Mouse (Mus musculus) hindbrain, embryonic 12.5 days (tissue): ENCODE results near the gene Clcnkb. TPM values are rescaled to one million over a fixed set of nuclear protein-coding genes. Genes with fewer than 3 reads are reported as not detected.

Source experiments
- ATAC-seq: fragments of 200-750 bp; cut with Nextera tagmentation; 2 replicates; pipeline ENCODE4 v1.8.0; 2017; ENCODE audit warnings: moderate TSS enrichment; ENCODE audit not compliant: low FRiP score
- H3K27ac ChIP-seq: fragments of 300-500 bp; sonication (generic); 2 replicates; pipeline ENCODE4 v1.5.1; 2016; ENCODE audit warnings: mild to moderate bottlenecking
- H3K27me3 ChIP-seq: fragments of 300-500 bp; sonication (generic); 2 replicates; pipeline ENCODE4 v1.6.1; 2016; ENCODE audit warnings: mild to moderate bottlenecking
- H3K36me3 ChIP-seq: fragments of 300-500 bp; sonication (generic); 2 replicates; pipeline ENCODE4 v1.6.1; 2016; ENCODE audit warnings: mild to moderate bottlenecking
- H3K4me1 ChIP-seq: fragments of 300-500 bp; sonication (generic); 2 replicates; pipeline ENCODE4 v1.6.1; 2016
- H3K4me2 ChIP-seq: fragments of 300-500 bp; sonication (generic); replicated peaks from 2 replicates; pipeline ENCODE4 v1.6.1; 2016; ENCODE audit warnings: mild to moderate bottlenecking
- H3K4me3 ChIP-seq: fragments of 300-500 bp; sonication (generic); 2 replicates; pipeline ENCODE4 v1.5.1; 2016; ENCODE audit warnings: mild to moderate bottlenecking
- H3K9ac ChIP-seq: fragments of 300-500 bp; sonication (generic); 2 replicates; pipeline ENCODE4 v1.6.1; 2016; ENCODE audit warnings: mild to moderate bottlenecking, moderate library complexity
- H3K9me3 ChIP-seq: fragments of 300-500 bp; sonication (generic); replicated peaks from 2 replicates; pipeline ENCODE4 v1.6.1; 2016; ENCODE audit warnings: mild to moderate bottlenecking
- WGBS: fragments of 180-500 bp; shearing (Covaris S2); methylation state at CpG from one replicate; pipeline ENCODE4 v1.1.7; 2016; 5-methylcytosine and 5-hydroxymethylcytosine counted together
- polyA plus RNA-seq: library from polyadenylated mRNA; unstranded; fragments of >200 nt; fragmentation: Nextera tagmentation; extraction: Ambion mirVana; gene quantifications from 2 replicates; pipeline ENCODE4 v1.2.1, GENCODE M21; 2016

Clcnkb gene
- polyA plus RNA-seq, 1 experiment from 2014 or later, result not detected

DNA sequence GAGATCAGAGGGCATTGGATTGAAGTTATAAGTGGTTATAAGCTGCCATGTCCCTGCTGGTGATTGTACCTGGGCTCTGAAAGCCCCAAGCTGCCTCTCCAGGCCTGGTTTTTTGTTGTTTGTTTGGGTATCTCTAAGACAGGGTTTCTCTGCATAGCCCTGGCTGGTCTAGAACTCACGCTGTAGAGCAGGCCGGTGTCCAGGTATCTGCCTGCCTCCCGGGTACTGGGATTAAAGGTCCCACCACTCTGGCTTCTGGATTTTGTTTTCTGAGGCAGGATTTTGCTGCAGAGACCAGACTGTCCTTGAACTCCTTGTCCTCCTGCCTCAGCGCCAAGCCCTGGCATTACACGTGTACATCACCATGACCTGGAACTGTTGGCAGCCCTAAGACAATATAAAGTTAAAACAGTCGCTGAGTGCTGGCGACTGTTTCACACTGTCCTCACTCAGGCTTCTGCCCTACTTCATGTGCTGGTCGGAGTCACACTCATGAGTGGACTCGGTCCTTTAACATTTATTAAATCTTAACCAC, 36.2 kb upstream of the Clcnkb start:
- Histone ChIP-seq H3K4me2 (no peak overlapping the region), H3K27ac (no peak overlapping the region), H3K27me3 (no peaks in the 10 kb centered on the region), H3K36me3 (peaks cover 75% of the 10 kb centered on the region), H3K9ac (no peak overlapping the region), H3K4me3 (no peak overlapping the region), H3K4me1 (peaks cover 11% of the 10 kb centered on the region), H3K9me3 (no peaks in the 10 kb centered on the region)
- no peak for ATAC-seq
- 95% methylated on average over 9 of the region's 9 CpGs for WGBS

GRCm38 (mm10) chr4:141451251-141451650, 35.4 kb upstream of the Clcnkb start:
- 82% methylated on average over 2 of the region's 2 CpGs for WGBS

GRCm38 (mm10) chr4:141446211-141446610, 30.4 kb upstream of the Clcnkb start:
- no peaks in the 10 kb centered on the region for H3K9me3 ChIP-seq
- H3K27ac ChIP-seq, result no peak overlapping the region
- no peak overlapping the region for H3K4me3 ChIP-seq
- H3K4me1 ChIP-seq, result peaks cover 20% of the 10 kb centered on the region
- H3K9ac ChIP-seq, result no peak overlapping the region
- no peak overlapping the region for H3K4me2 ChIP-seq
- H3K36me3 ChIP-seq, result peaks cover 39% of the 10 kb centered on the region
- no peaks in the 10 kb centered on the region for H3K27me3 ChIP-seq
- 74% methylated on average over 7 of the region's 7 CpGs for WGBS
- ATAC-seq, result no peak

More at GRCm38 (mm10) chr4:141451251-141451650, 35.4 kb upstream of the Clcnkb start:
- no peak overlapping the region for H3K27ac ChIP-seq
- H3K4me2 ChIP-seq, result no peak overlapping the region
- ATAC-seq, result no peak
- no peak overlapping the region for H3K9ac ChIP-seq
- no peaks in the 10 kb centered on the region for H3K27me3 ChIP-seq
- H3K4me1 ChIP-seq, result peaks cover 15% of the 10 kb centered on the region
- peaks cover 76% of the 10 kb centered on the region for H3K36me3 ChIP-seq
- no peak overlapping the region for H3K4me3 ChIP-seq
- no peaks in the 10 kb centered on the region for H3K9me3 ChIP-seq

DNA sequence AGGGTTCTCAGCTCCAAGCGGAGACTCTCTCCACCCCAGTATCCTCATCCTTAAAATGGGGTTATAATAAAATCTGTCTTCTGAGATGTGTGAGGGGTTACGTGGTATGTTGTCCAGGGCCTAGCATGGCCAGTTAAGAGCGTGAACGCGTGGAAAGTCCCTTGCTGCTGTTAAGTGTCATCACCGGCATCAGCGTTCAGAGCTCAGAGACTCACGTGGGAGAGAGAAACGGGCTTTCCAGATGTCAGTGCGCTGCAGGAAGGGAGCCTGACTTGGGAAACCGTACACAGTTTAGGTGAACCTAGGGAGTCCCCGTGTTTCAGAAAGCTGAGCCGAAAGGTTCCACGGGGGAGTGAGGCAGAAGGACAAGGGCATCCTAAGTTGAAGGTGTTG, 29.5 kb upstream of the Clcnkb start:
- WGBS, result 17% methylated on average over 14 of the region's 14 CpGs
- H3K27ac ChIP-seq, result peak overlapping the region; percentile 84
- no peak for ATAC-seq

GRCm38 (mm10) chr4:141444451-141445327, 28.9 kb upstream of the Clcnkb start, which contains the start of gene Zbtb17:
Gene Zbtb17 (plus strand): TSS chr4:141444654.
- H3K9ac ChIP-seq, result peak within 1 kb of the TSS; percentile 98
- H3K36me3 ChIP-seq, result peaks cover 29% of the 10 kb centered on the region
- ATAC-seq, result peak; percentile 91
- peak within 1 kb of the TSS; percentile 86 for H3K4me2 ChIP-seq
- peaks cover 20% of the 10 kb centered on the region for H3K4me1 ChIP-seq
- WGBS, result under 1% methylated on average over 84 of the region's 102 CpGs
- H3K27me3 ChIP-seq, result no peaks in the 10 kb centered on the region
- peak within 1 kb of the TSS; percentile 84 for H3K27ac ChIP-seq
- H3K4me3 ChIP-seq, result peak within 1 kb of the TSS; percentile 100
- no peaks in the 10 kb centered on the region for H3K9me3 ChIP-seq

More for the DNA sequence above, 29.5 kb upstream of the Clcnkb start:
- H3K9ac ChIP-seq, result peak overlapping the region; percentile 98
- no peaks in the 10 kb centered on the region for H3K27me3 ChIP-seq
- peaks cover 20% of the 10 kb centered on the region for H3K4me1 ChIP-seq
- peak overlapping the region; percentile 100 for H3K4me3 ChIP-seq
- H3K4me2 ChIP-seq, result peak overlapping the region; percentile 86
- no peaks in the 10 kb centered on the region for H3K9me3 ChIP-seq
- H3K36me3 ChIP-seq, result peaks cover 36% of the 10 kb centered on the region

DNA sequence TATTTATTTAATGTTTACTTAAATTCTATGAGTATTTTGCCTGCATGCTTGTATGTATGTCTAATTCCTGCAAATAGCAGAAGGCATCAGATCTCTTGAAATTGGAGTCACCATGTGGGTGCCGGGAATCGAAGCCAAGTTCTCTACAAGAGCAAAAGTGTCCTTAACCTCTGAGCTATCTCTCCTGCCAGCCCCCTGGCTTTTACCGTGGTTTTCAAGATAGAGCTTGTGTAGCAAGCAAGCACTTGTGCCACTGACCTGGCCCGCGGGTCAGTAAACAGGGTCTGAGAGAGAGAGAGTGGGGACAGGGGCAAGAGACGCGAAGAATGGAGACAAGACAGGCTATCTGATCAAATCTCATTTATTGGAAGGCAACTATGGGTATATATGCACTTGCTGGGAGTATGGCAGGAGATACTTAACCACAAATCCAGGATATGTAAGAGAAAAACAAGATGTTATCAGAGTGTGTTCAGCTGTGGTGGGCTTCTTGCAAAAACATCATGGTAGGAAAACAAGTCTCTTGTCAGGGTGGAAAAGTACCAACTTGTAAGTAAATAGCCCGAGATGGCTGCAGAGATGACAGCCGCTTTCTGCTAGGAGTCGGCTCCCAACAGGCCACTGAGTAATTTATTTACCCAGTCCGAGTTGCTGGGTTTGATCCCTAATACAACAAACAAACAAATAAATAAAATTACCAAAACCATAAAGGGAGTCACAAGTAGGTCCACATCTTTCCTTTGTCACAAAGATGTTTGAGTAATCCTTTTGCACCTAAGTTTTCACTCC, 28.0 kb upstream of the Clcnkb start:
- peaks cover 21% of the 10 kb centered on the region for H3K36me3 ChIP-seq
- WGBS, result 51% methylated on average over 11 of the region's 11 CpGs
- no peaks in the 10 kb centered on the region for H3K9me3 ChIP-seq
- no peaks in the 10 kb centered on the region for H3K27me3 ChIP-seq
- peak; percentile 43; the same call in 1 of the 2 replicates for ATAC-seq
- no peak overlapping the region for H3K27ac ChIP-seq
- H3K4me3 ChIP-seq, result peak overlapping the region; percentile 100
- peak overlapping the region; percentile 86 for H3K4me2 ChIP-seq
- peak overlapping the region; percentile 98 for H3K9ac ChIP-seq
- peaks cover 20% of the 10 kb centered on the region for H3K4me1 ChIP-seq

DNA sequence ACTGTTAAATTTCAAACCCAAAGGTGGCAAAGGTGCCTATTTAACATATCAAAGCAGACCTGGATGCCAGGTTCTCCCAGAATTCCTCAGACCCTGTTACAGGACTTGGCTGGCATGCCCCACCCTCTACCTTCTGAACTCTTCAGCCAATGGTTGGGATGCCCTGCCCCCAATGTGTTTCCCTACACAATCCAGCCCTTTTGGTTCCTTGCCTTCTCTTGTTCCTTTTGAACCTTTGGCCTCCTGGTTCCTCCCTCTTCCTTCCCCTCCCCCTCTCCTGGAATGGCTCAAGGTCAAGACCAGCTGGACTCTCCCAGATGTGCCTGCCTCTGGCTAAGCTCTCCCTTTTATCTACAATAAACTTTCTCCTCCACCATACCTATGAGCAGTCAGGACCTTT, 25.1 kb upstream of the Clcnkb start:
- Histone ChIP-seq H3K4me3 (no peak overlapping the region), H3K9ac (no peak overlapping the region), H3K9me3 (no peaks in the 10 kb centered on the region), H3K27ac (no peak overlapping the region), H3K4me2 (no peak overlapping the region), H3K4me1 (peaks cover 14% of the 10 kb centered on the region), H3K36me3 (no peaks in the 10 kb centered on the region), H3K27me3 (no peaks in the 10 kb centered on the region)
- ATAC-seq, result no peak

DNA sequence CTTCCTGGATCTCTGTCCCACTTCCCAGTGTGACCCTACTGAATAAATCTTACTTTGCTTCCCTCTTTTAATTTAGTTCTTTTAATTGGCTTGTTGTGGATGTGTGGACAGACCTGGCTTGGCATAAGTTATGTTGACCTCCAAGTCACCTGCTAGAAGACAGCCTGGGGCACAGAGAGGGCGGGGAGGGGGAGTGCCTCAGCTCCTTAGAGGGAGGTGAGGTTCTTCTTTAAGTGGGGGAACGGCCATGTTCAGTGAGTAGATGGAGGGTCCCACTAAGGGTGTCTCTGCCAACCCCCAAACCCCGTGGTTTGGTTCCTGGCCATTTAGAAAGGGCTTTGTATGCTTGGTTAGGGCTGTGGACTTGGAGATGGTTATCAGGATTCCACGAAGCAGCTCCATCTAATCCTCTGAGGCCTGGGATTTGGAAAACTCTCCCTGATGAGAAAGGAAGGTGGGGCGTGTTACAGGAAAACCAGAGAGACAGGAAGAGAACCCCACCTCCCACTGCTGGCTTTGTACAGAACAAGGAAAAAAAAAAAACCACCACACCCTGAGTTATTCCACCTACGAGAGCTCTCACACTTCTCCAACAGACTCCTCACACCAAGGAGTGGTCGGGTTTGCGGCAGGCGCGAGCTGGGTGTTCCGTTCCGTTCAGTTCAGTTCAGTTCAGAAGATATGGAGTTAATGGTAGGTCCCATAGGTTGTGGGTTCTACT, 23.4 kb upstream of the Clcnkb start:
- H3K4me2 ChIP-seq, result no peak overlapping the region

DNA sequence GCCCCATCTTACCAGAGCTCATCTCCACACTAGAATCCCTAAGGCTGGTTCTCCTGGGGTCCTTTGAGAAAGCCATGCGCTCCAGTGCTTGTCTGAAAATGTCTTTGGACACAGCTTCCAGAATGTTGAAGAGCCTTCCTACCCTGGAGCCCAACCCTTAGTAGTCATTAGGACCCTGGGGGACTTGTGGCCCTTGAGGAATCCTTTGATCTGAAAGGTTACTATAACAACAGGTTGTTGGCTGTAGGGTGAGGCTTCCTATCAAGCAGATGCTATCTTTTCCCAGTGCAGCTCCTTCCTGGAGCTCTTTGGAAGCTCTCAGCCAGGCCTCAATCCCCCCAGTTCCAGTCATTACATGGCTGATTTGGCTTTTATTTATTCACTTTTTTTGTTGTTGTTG, 20.2 kb upstream of the Clcnkb start, which contains the start of gene Srarp:
Gene Srarp (minus strand): TSS at position 132 of the 400 bp plus-strand sequence.
- H3K27ac ChIP-seq, result no peak within 1 kb of the TSS
- H3K36me3 ChIP-seq, result no peaks in the 10 kb centered on the region
- H3K27me3 ChIP-seq, result 0 out of 2 replicates have a peak, but pooled peaks cover 4% of the 10 kb centered on the region
- no peak for ATAC-seq
- no peak within 1 kb of the TSS for H3K9ac ChIP-seq
- H3K4me3 ChIP-seq, result no peak within 1 kb of the TSS
- H3K9me3 ChIP-seq, result no peaks in the 10 kb centered on the region
- H3K4me2 ChIP-seq, result no peak within 1 kb of the TSS
- 93% methylated on average over 1 of the region's 1 CpGs for WGBS
- no peaks in the 10 kb centered on the region for H3K4me1 ChIP-seq

More for the DNA sequence above, 23.4 kb upstream of the Clcnkb start:
- H3K27me3 ChIP-seq, result no peaks in the 10 kb centered on the region
- no peaks in the 10 kb centered on the region for H3K9me3 ChIP-seq
- H3K9ac ChIP-seq, result no peak overlapping the region
- ATAC-seq, result no peak
- no peak overlapping the region for H3K4me3 ChIP-seq
- H3K4me1 ChIP-seq, result peaks cover 6% of the 10 kb centered on the region; the same call in 1 of the 2 replicates
- H3K36me3 ChIP-seq, result no peaks in the 10 kb centered on the region
- 84% methylated on average over 12 of the region's 12 CpGs for WGBS
- no peak overlapping the region for H3K27ac ChIP-seq

DNA sequence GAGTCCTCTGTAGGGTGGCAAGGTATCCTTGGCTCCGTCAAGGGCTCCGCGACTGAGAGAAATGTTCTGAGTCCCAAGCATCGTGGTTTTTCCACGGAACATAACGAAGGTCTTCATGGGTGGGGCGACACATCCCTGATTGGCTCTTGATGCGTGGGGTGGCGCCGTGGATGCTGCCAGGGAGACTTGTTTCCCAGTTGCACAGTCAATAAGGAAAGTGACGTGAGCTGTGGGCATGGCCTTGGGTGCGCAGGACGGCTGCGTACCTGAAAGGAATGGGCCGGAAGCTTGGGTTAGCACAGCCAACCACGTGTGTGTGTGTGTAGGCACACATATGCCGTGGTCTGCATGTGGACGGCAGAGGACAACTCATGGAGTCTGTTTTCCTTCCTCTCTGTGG, 17.4 kb upstream of the Clcnkb start:
- Histone ChIP-seq H3K4me3 (no peak overlapping the region), H3K27me3 (peaks cover 4% of the 10 kb centered on the region; the same call in 1 of the 2 replicates), H3K27ac (no peak overlapping the region), H3K9ac (no peak overlapping the region), H3K4me2 (no peak overlapping the region), H3K9me3 (no peaks in the 10 kb centered on the region), H3K36me3 (no peaks in the 10 kb centered on the region), H3K4me1 (no peaks in the 10 kb centered on the region)
- 83% methylated on average over 18 of the region's 18 CpGs for WGBS
- ATAC-seq, result no peak

DNA sequence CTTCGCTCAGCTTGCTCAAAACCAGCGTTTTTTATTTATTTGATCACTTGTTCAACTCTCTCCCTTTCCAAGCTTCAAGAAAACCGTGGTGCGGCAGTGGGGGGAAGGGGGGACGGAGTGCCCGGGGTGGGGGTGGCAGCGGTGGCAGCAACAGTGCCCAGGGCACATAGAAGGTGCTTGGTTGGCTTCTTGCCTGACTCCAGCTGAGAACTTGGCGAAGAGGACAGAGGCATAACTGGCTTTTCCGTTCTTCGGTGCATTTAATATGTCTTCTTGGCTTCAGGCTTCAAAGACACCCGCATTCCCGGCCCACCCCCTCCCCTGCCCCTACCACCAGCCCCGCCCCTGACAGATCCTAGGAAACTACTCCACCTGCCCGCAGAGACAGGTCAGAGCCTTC, 16.9 kb upstream of the Clcnkb start:
- Histone ChIP-seq H3K4me3 (no peak overlapping the region), H3K4me2 (no peak overlapping the region), H3K36me3 (no peaks in the 10 kb centered on the region), H3K4me1 (no peaks in the 10 kb centered on the region), H3K27me3 (peaks cover 4% of the 10 kb centered on the region; the same call in 1 of the 2 replicates), H3K9me3 (no peaks in the 10 kb centered on the region), H3K27ac (no peak overlapping the region), H3K9ac (no peak overlapping the region)
- ATAC-seq, result no peak
- 66% methylated on average over 14 of the region's 14 CpGs for WGBS
